Mouse (Mus musculus) lung, embryonic 14.5 days (tissue): ENCODE measurements around the gene Pdzd2. TPM values are rescaled to one million over a fixed set of nuclear protein-coding genes. Genes with fewer than 3 reads are reported as not detected.

Source experiments
- ATAC-seq: fragments of 200-750 bp; cut with Nextera tagmentation; 2 replicates; pipeline ENCODE4 v1.8.0; 2017; ENCODE audit warnings: mild to moderate bottlenecking, moderate TSS enrichment, moderate library complexity; ENCODE audit not compliant: insufficient read depth
- DNase-seq: peaks from one replicate; pipeline ENCODE4 v3.0.0-alpha.2; 2015
- H3K27ac ChIP-seq: fragments of 300-500 bp; sonication (generic); 2 replicates; pipeline ENCODE4 v1.5.1; 2014; ENCODE audit warnings: low read depth, mild to moderate bottlenecking, moderate library complexity
- H3K27me3 ChIP-seq: fragments of 300-500 bp; sonication (generic); 2 replicates; pipeline ENCODE4 v1.6.1; 2014; ENCODE audit warnings: low read length, control low read depth; ENCODE audit not compliant: insufficient read depth
- H3K36me3 ChIP-seq: fragments of 300-500 bp; sonication (generic); 2 replicates; pipeline ENCODE4 v1.6.1; 2014; ENCODE audit warnings: control low read depth; ENCODE audit not compliant: insufficient read depth
- H3K4me1 ChIP-seq: fragments of 300-500 bp; sonication (generic); 2 replicates; pipeline ENCODE4 v1.6.1; 2014; ENCODE audit warnings: antibody characterized with exemption, control low read depth; ENCODE audit not compliant: insufficient read depth
- H3K4me2 ChIP-seq: fragments of 300-500 bp; sonication (generic); 2 replicates; pipeline ENCODE4 v1.6.1; 2014; ENCODE audit warnings: mild to moderate bottlenecking
- H3K4me3 ChIP-seq: fragments of 300-500 bp; sonication (generic); 2 replicates; pipeline ENCODE4 v1.5.1; 2014; ENCODE audit warnings: low read depth, low read length
- H3K9ac ChIP-seq: fragments of 300-500 bp; sonication (generic); 2 replicates; pipeline ENCODE4 v1.6.1; 2014
- H3K9me3 ChIP-seq: fragments of 300-500 bp; sonication (generic); 2 replicates; pipeline ENCODE4 v1.6.1; 2016; ENCODE audit warnings: low read depth, low read length, control low read depth
- CTCF ChIP-seq: IDR thresholded peaks from 2 replicates; pipeline ENCODE4 v1.5.1; 2016; ENCODE audit warnings: antibody characterized with exemption, low read depth
- WGBS: fragments of 180-500 bp; shearing (Covaris S2); extraction: QIAGEN DNeasy Blood & Tissue Kit; methylation state at CpG from one replicate; pipeline ENCODE4 v1.1.7; 2014; 5-methylcytosine and 5-hydroxymethylcytosine counted together
- polyA plus RNA-seq: library from polyadenylated mRNA; unstranded; fragments of >200 nt; fragmentation: Nextera tagmentation; extraction: Ambion mirVana; gene quantifications from 2 replicates; pipeline ENCODE4 v1.2.1, GENCODE M21; 2014

The Pdzd2 gene
- polyA plus RNA-seq, 1 experiment from 2014 or later, result 24.1 TPM

GRCm38 (mm10) chr15:12330389-12330788 is 409.3 kb downstream of the Pdzd2 start:
- Histone ChIP-seq H3K36me3 (peaks cover 5% of the 10 kb centered on the region; the same call in 1 of the 2 replicates), H3K27ac (no peak overlapping the region), H3K9me3 (no peaks in the 10 kb centered on the region), H3K4me3 (no peak overlapping the region), H3K4me2 (no peak overlapping the region), H3K9ac (no peak overlapping the region), H3K4me1 (no peaks in the 10 kb centered on the region; the same call in 1 of the 2 replicates), H3K27me3 (no peaks in the 10 kb centered on the region)
- ATAC-seq (no peak), DNase-seq (no peak)
- TF ChIP-seq CTCF, result no peak
- 70% methylated on average over 3 of the region's 3 CpGs for whole genome bisulfite sequencing

- 80% methylated on average over 1 of the region's 1 CpGs for WGBS
- H3K4me3 ChIP-seq, result no peak overlapping the region
- H3K27ac ChIP-seq, result no peak overlapping the region
- no peak for TF ChIP-seq CTCF
- no peak overlapping the region for H3K9ac ChIP-seq
- H3K4me1 ChIP-seq, result no peaks in the 10 kb centered on the region; the same call in 1 of the 2 replicates
- no peak overlapping the region for H3K4me2 ChIP-seq
- ATAC-seq (no peak), DNase-seq (no peak)
- H3K27me3 ChIP-seq, result 0 out of 2 replicates have a peak, but pooled peaks cover 2% of the 10 kb centered on the region
- H3K36me3 ChIP-seq, result peaks cover 9% of the 10 kb centered on the region; the same call in 1 of the 2 replicates
- no peaks in the 10 kb centered on the region for H3K9me3 ChIP-seq
Measured at GRCm38 (mm10) chr15:12324326-12324725, 415.4 kb downstream of the Pdzd2 start.

GRCm38 (mm10) chr15:12322676-12323402 is 416.9 kb downstream of the Pdzd2 start:
- no peaks in the 10 kb centered on the region for H3K9me3 ChIP-seq
- DNase-seq (peak; percentile 43), ATAC-seq (no peak)
- no peak for TF ChIP-seq CTCF
- 11% methylated on average over 9 of the region's 9 CpGs for WGBS
- H3K36me3 ChIP-seq, result peaks cover 9% of the 10 kb centered on the region; the same call in 1 of the 2 replicates
- peak overlapping the region; percentile 77 for H3K4me2 ChIP-seq
- peak overlapping the region; percentile 98 for H3K9ac ChIP-seq
- no peaks in the 10 kb centered on the region; the same call in 1 of the 2 replicates for H3K4me1 ChIP-seq
- 0 out of 2 replicates have a peak, but pooled peaks cover 2% of the 10 kb centered on the region for H3K27me3 ChIP-seq
- peak overlapping the region; percentile 100 for H3K4me3 ChIP-seq
- H3K27ac ChIP-seq, result no peak overlapping the region

- H3K27me3 ChIP-seq, result 0 out of 2 replicates have a peak, but pooled peaks cover 2% of the 10 kb centered on the region
- under 1% methylated on average over 61 of the region's 70 CpGs for WGBS
- H3K4me3 ChIP-seq, result peak within 1 kb of the TSS; percentile 100
- H3K27ac ChIP-seq, result peak within 1 kb of the TSS; percentile 96
- TF ChIP-seq CTCF, result no peak
- DNase-seq (peak; percentile 65), ATAC-seq (peak; percentile 38)
- H3K4me2 ChIP-seq, result peak within 1 kb of the TSS; percentile 77
- H3K9ac ChIP-seq, result peak within 1 kb of the TSS; percentile 98
- peaks cover 9% of the 10 kb centered on the region; the same call in 1 of the 2 replicates for H3K36me3 ChIP-seq
- H3K9me3 ChIP-seq, result no peaks in the 10 kb centered on the region
- H3K4me1 ChIP-seq, result no peaks in the 10 kb centered on the region; the same call in 1 of the 2 replicates
Measured at GRCm38 (mm10) chr15:12321788-12322621, 417.7 kb downstream of the Pdzd2 start, which contains the start of gene 1810049J17Rik. TSS of gene 1810049J17Rik (minus strand) at chr15:12321899.

- DNase-seq (peak; percentile 98), ATAC-seq (peak; percentile 95)
- under 1% methylated on average over 70 of the region's 74 CpGs for WGBS
- Histone ChIP-seq H3K27me3 (0 out of 2 replicates have a peak, but pooled peaks cover 2% of the 10 kb centered on the region), H3K4me2 (peak within 1 kb of the TSS; percentile 77), H3K9ac (peak within 1 kb of the TSS; percentile 98), H3K4me1 (no peaks in the 10 kb centered on the region; the same call in 1 of the 2 replicates), H3K36me3 (peaks cover 9% of the 10 kb centered on the region; the same call in 1 of the 2 replicates), H3K9me3 (no peaks in the 10 kb centered on the region), H3K27ac (peak within 1 kb of the TSS; percentile 96), H3K4me3 (peak within 1 kb of the TSS; percentile 100)
- no peak for TF ChIP-seq CTCF
Measured at GRCm38 (mm10) chr15:12321091-12321787, 418.5 kb downstream of the Pdzd2 start, which contains the start of gene Golph3. TSS of gene Golph3 (plus strand) at chr15:12321450.

- 0 out of 2 replicates have a peak, but pooled peaks cover 2% of the 10 kb centered on the region for H3K27me3 ChIP-seq
- DNase-seq (no peak), ATAC-seq (no peak)
- H3K4me3 ChIP-seq, result peak overlapping the region; percentile 100
- no peak for TF ChIP-seq CTCF
- WGBS, result 3% methylated on average over 22 of the region's 22 CpGs
- peak overlapping the region; percentile 77 for H3K4me2 ChIP-seq
- H3K9me3 ChIP-seq, result no peaks in the 10 kb centered on the region
- H3K9ac ChIP-seq, result peak overlapping the region; percentile 98
- H3K36me3 ChIP-seq, result peaks cover 5% of the 10 kb centered on the region; the same call in 1 of the 2 replicates
- peak overlapping the region; percentile 96 for H3K27ac ChIP-seq
- H3K4me1 ChIP-seq, result no peaks in the 10 kb centered on the region; the same call in 1 of the 2 replicates
Measured at GRCm38 (mm10) chr15:12320441-12321090, 419.2 kb downstream of the Pdzd2 start.
